Mouse (Mus musculus): Measurements from ENCODE around the gene Ankfn1.

The Ankfn1 gene

DNA sequence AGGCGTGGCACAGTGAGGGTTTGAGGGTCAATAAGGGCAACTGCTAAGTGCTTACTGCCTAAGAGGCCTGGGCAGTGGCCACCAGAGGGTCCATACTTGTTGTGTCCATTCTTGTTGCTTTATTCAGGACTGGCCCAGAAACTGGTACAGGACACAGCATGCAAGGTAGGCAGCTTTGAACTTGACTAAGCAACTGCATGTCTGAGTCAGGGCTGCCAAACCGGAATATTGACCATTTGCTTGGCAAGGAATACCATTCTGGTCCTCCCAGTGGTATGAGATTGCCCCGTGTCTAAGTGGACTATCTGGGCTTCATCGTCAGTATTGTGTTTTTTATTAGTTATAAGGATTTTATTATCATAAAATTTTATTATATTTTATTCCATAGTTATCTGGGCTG is 312.1 kb downstream of the Ankfn1 start:
- DNase-seq (ENCODE audit: low spot score in 2 of 2) = no peak

DNA sequence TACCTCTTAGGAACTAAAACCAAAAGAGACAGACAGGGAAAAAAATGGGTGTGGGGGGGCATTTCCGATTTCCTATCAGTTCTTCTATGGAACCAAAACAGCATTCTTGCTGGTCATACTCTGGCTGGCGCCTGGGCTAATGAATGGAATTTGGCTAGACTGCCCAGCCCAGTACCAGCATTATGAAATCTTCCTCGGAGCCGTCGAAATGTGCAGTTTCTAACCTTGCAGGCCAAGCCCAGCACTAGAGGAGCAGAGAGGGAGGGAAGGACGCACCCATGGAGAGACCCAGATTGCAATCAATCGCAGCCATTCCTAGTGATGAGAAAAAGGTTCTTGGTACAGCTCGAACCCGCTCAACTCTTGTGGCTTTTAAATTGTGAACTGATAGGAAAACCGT is 315.2 kb downstream of the Ankfn1 start:
- DNase-seq (ENCODE audit: low spot score in 2 of 2) = no peak

DNA sequence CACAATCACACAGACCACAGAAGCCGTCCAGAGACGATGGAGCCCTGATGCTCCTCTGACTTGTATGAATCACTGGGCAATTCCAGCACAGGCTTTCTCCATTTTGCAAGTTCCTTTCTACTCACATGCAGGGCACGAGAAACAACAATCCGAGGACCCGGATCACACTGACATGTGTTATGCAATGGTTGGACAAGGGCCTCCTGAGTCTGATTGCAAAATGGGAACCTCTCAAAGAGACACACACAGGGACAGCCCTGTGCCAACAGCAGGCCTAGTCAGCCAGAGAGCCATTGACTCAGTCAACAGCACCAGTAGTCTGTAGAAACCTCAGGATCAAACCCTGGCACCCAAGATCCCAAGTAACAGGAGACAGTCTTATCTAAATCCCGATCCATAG is 318.0 kb downstream of the Ankfn1 start:
- no peak for DNase-seq (ENCODE audit: low spot score in 2 of 2)

DNA sequence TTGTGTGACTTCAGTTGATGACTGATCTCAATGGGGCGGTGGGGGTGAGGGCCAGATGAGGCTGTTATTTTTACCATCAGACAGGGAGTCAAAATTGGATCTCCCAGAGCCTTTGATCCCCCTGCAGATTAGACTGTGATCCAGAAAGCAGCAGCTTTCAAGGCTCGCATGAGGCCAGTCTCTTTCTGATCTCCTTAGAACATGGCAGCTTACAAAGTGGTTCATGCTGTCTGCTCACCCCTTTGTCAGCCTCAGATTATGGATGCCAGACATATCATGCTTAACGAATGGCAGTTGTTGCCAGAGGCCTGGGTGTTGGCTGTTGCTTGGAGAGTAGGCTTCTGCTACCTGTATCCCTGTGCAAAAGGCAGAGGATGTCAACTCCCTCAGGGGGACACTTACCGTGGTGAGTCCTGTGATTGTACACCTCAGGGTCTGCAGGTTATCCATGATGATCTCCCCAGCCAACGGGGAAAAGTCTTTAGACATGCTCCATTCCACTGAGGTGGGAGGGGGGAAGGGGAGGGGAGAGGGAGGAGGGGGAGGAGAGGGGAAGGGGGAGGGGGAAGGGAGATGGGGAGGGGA is 321.7 kb downstream of the Ankfn1 start:
- no peak for DNase-seq (ENCODE audit: low spot score in 2 of 2)

DNA sequence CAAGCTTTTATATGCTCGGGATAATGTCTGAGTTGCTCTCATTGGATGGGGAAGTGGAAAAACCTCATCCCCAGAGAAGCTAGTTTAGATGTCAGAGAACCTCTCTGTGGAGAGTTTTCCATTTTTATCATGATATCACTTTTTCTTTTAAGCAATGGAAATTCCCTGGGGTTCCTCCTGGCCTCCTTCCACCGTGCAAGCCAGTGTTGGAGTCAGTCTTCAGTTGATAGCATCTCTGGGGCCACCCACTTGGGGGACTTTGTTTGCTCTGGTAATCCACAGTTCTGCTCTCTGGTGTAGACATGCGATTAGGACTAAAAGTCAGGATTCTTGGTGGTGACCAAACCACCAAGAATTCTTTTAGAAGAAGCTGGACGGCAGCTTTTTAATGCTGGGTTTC is 322.8 kb downstream of the Ankfn1 start:
- no peak for DNase-seq (ENCODE audit: low spot score in 2 of 2)

DNA sequence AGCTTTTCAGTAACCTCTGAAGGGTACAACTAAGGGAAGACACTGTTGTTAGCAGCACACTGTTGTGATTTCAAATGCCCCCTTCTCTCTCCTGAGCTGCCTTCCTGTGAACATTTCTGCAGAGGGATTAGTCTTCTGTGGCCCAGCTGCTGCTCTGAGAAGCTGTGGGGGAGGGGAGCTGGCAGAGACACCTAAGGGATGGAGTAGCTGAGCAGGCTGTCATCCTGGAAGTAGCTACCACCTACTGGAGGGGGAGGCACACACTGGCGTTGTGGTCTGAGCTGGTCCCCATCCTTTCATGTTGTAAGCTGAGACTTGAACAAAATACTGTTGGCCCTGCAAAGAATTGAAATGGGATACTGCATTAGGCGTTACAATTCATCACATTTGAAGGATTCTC is 324.6 kb downstream of the Ankfn1 start:
- DNase-seq (ENCODE audit: low spot score in 2 of 2) = peak; percentile 46 to 52

DNA sequence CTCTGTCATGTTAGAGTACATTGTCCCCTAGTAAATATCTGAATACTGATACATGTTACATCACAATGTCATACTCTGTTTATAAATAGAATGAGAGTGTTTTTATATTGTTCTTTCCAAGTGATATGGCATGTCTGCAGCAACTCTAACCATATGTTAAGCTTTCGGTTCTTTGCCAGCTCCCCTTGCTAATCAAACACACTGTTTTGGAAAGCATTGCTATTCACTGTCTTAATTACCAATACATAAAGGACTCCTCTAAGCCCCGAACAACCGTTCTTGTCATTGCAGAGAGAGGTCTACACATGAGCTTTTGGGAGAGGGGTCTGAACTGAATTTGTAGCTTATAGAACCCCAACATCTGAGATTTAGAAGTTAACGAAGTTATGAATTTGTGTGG is 327.0 kb downstream of the Ankfn1 start:
- DNase-seq (ENCODE audit: low spot score in 2 of 2) = no peak

DNA sequence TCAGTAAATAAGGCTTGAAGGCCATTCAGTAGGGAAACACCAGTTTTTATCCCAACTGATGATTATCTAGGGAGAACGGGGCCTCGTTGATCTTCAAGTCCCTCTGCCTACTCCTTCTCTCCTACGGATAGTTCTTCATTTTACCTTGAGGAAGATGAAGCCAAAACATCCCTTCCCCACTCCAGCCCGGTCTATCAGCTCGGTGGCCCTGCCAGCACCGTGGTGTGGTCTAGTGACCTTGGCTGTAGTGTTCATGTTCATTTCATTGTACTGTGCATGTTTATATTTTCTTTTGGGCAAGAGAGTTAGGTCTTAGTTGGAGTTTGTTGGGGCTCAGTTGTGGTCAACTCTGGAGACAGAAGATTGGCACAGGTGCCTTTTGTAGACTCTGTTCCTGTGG is 328.5 kb downstream of the Ankfn1 start:
- no peak for DNase-seq (ENCODE audit: low spot score in 2 of 2)

DNA sequence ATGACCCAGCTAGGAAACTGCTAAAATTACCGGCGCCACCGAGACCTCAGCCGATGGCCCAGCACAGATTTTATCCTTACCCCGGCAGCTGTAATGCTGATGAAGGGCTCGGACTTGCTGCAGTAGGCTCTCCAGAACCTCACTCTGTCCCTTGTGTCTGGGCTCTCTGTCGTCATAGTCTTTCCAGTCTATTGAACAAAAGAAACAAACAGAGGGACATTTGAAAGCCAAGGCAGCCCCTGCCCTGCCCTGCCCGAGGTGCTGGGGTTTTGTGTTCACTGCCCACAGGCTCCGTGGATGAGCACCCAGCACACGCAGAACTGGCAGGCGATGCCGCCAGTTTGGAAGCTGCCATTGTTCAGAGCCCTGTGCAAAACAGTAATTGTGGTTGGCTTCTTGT is 330.0 kb downstream of the Ankfn1 start:
- no peak for DNase-seq (ENCODE audit: low spot score in 2 of 2)

DNA sequence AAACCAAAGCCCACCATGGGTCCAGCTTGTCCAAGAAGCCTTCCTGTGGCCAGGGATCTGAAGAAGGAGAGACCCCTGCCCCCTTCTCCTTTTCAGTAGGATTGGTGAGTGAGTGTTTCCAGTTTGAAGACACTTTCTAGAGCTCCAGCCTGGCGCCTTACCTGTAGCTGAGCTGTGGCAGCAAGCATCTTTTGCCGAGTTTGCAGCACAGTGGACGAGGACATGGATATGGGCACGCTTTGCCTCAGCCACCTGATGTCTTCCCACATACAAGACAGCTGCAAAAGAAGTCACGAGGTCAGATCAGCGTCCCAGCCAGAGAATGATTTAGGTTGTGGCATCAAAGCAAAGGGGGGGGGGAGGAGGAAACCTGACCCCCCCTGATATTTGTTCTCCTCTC is 336.9 kb downstream of the Ankfn1 start:
- DNase-seq (ENCODE audit: low spot score in 2 of 2) = no peak

DNA sequence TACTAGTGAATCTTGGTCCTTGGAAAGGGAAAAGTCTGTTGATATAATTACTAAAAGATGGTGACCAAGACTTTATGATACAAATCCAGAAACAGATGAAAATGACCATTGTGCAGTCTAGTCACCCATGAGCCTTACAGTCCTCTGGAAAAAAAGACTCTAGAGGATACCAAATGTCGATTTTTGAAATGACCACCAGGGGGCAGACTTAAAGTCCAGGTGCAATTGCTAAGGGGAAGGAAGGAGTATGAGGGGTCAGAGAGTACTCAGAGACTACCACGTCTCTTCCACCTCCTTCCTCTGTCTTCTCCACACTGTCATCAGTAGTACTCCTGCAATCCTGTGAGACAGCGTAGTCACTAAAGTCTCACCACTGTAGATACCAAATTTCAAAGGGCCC is 353.1 kb downstream of the Ankfn1 start:
- peak in 1 of 2 experiments; percentile 10 for DNase-seq (ENCODE audit: low spot score in 2 of 2)

DNA sequence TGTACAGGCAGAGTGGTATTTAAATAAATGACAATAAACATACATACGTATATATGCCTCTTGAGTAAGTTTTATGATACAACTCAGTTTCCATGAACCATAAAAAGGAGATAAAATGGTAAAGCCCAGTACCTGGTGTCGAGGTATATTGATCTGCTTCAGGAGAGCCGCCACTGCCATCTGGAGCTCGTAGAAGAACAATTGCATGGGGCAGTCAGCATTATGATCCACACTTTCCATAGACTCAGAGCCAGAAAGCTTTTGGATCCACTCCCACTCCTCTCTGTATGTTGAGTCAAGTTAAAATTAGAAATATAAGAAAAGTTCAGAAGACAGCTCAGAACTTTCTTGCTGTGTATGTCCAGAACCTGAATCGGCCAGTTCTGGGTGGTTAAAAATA is 354.8 kb downstream of the Ankfn1 start:
- no peak for DNase-seq (ENCODE audit: low spot score in 2 of 2)

DNA sequence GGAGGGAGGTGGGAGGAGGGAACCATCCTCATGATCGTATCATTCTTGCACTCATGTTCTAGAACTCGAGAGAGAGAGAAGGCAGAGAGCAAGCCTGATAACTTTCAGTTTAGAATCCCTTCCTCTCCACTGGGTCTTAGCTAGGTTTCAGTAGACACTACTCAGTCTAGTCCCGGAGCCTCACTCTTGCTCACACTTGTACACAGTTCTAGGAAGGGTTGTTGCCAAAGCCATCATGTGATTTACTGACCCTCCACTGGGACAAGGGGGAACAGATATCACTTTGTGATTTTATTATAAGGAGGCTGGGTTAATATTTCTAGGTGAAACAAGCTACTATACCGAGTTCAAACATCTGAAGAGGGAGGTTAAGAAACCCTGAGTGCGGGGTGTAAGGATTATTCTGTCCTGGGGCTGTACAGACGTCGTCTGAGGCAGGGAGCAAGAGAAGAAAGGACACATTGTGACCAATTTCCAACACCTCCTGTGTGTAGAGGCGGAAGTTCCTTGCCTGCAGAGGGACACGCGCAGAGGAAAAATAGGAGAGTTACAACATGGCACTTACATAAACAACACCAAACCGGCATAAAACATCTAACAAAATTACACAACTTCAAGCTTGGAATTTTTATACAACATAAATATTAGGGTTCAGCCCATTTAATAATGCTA is 356.6 kb downstream of the Ankfn1 start:
- no peak for DNase-seq (ENCODE audit: low spot score in 2 of 2)

DNA sequence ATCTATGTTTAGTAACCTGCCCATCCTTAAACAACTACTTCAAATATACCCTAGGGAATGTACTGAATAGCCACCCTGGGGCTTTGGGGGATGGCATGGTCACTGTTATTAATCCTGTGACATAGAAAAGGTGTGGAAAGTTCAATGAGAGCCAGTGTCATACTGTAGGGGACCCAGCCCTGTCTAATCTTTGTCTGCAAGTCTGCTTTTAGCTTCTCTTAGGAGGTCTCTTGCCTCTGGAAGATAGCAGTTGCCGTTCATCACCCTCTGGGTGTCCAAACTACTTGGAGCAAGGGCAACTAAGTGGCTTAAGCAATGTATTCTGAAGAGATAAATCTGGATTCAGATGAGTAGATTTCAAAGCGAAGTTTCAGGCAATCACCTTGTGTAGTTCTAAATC is 357.6 kb downstream of the Ankfn1 start:
- DNase-seq (ENCODE audit: low spot score in 2 of 2) = no peak

DNA sequence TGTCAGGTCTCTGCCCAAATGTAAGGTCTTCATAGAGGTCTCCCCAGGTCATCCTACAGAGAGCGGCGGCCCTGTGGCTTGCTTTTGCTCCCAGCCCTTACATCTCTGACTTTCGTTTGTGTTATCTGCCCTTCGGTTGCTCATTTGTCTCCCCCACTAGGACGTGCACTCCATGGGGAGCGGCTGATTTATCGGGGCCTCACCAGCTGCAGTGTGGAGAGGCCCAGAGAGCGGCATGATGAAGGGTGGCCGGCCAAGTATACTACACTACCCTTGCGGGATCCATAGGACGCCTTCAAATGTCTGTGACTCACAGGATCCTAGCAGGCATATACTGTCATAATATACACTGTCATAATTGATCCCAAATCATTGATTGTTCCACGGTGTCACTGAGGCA is 358.8 kb downstream of the Ankfn1 start:
- DNase-seq (ENCODE audit: low spot score in 2 of 2) = no peak

DNA sequence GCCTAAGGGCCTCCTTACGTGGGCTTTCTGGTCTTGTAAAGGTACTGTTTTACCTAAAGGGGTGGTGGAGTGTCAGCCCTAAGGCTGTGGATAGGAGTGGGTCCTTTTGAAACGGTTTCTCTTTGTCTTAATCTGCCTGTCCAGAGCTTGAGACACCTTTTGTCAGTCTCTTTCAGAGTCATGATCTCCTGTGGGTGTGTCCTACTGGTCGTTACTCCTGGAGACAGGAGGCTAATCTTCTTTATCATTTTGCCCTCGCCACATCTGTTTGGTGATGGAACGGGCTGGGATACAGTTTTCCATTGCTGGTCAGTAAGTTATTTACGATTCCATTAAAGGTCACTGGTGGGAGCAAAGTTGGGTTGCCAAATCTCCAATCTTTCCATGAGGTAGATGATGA is 360.7 kb downstream of the Ankfn1 start:
- DNase-seq (ENCODE audit: low spot score in 2 of 2) = no peak

DNA sequence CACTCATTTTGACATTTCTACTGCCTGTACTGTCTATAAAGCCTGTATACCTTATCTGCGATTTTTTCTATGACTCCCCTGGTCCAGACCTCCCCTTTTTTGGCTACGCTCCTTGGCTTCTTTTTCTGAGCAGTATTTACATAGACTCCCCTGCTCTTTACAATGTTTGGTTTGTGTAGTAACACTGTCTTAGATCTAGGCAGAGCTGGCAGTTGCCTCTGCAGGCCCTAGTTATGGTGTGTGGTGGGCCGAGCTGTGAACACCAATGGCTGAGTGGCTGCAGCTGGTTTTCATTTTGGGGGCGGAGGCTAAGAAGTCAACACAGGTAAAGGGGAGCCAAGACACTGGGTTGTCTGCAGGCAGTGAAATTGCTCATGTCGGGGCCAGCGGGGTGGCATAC is 368.7 kb downstream of the Ankfn1 start:
- DNase-seq (ENCODE audit: low spot score in 2 of 2) = no peak

DNA sequence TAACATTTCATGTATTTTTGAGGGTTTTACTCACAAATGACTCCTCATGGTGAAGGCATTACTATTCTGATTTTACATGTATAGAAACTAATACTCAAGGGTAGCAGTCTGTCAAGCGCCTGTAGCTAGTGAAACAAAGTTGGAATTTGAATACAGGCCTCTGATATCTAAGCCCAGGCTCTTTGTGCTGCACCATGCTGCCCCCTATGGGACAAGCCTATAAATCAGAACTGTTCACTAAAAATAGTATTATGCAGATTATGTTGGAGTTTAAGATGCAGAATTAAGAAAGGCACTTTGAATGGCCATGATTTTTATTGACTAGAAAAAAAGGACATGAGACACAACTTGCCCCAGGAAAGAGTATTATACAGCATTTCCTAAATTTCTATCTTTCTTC is 373.0 kb downstream of the Ankfn1 start:
- peak in 1 of 2 experiments; percentile 14 for DNase-seq (ENCODE audit: low spot score in 2 of 2)

DNA sequence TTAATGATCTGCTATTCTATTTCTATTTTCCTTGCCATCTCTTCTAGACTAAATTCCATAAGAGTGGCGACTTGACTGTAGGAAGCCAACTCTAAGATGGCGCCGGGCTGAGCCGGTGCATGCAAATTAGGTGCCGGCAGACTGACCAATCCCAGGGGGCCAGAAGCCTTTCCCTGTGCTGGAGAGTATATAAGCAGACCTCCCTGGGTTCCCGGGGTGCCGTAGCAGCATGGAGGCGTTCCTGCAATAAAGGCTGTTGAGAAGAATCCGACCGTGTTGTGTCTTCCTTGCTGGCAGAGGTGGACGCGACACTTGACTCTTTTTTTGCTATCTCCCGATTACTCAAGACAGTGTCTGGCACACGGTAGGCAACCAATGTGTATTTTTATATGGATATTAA is 374.0 kb downstream of the Ankfn1 start:
- no peak for DNase-seq (ENCODE audit: low spot score in 2 of 2)

DNA sequence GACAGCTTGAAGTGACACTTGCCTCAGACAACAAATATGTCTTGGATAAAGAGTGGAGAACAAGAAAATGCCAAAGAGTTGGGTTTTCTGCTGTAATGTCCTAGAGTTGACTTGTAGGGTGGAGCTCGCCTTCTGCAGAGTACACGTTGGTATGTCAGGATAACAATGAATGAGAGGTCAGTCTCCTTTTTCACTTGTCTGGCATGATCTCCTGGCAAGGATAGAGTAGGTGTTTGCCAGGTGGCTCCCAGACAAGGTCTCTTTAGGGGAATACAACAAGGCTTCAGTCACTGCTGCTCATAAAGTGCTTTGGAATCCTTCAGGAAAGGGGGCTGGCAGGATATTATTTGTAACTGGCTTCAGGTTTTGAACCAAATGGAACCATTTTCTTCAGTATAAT is 388.6 kb downstream of the Ankfn1 start:
- DNase-seq (ENCODE audit: low spot score in 2 of 2) = no peak

DNA sequence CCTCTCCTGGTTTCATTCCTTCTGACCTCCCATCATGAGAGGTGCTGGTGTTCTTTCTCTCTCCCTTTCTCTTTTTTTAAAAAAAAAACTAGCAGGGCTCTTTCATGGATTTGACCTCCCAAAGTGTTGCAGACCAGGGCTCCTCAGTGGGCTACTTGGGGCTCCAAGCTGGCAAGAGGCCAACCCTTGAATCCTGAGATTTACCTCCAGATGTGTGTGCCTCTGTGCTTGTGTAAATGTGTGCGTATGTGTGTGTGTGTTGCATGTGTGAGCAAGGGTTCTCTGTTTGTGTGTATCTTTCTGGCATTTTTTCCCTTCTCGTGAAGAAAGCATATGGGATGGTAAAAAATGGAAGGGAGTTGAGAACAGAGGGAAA is 394.8 kb downstream of the Ankfn1 start:
- no peak for DNase-seq (ENCODE audit: low spot score in 2 of 2)

DNA sequence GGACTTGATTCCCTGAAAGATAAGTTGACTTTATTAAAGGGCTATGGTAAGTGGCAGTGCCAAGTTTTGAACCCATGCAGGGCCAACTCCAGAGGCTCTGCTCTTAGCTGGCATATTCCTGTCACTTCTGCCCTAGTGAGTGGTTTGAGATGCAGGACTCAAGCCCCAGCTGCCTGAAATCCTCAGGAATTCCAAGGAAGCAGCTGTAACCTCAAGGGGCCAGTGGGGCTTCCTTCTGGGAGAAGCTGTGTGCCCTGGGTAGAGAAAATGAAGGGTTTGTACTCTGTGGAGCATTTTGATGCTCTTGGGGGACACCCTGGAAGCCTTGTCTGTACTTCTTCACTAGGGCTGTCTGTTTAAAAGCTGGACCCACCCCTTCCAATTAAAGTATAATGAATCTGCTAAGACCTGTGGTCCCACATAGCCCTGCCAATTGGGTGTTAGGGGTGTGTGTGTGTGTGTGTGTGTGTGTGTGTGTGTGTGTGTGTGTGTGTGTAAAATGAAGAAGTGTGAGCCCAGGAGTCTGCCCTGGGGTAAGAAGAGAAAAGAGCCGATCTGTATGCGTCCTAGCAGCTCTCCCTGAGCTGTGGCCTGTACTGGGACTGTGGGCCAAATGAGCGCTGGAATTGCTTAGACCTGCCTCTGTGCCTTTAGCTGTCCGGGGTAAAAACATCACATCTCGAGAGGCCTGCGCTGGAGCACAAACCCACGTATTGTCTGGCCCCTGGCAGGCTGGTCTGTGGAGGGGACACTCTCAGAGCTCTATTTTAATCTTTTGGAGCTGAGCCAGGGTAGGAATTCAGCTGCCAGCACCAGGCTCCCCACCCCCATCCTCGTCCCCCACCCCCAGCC is 395.4 kb downstream of the Ankfn1 start:
- DNase-seq (ENCODE audit: low spot score in 2 of 2) = peak; percentile 3 to 13

DNA sequence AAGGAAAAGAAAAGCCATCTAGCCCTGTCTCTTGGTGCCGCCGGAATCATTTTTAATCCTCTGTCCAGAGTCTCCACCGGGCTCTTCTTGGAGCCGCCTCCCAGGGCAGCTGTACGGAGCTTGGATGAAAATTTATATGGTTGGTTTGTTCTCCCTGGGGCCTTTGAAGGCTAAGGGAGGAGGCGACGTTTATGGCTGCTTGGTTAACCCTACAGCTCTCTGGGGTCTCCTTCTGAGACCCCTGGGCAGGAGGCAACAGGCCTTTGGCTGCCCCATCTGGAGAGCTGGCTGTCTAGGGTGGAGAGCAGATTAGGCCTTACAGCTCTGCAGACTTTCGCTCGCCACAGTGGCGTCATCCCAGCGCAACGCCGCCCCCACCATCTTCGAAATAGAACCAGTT is 406.5 kb downstream of the Ankfn1 start:
- no peak for DNase-seq (ENCODE audit: low spot score in 2 of 2)

All from right cerebral cortex, adult 2 months (tissue).